Mouse (Mus musculus) hindbrain, embryonic 13.5 days (tissue): Measurements from ENCODE around the gene Spry2. TPM values are rescaled to one million over a fixed set of nuclear protein-coding genes. Genes with fewer than 3 reads are reported as not detected.

Experiments
- ATAC-seq: fragments of 200-750 bp; cut with Nextera tagmentation; 2 replicates; pipeline ENCODE4 v1.8.0; 2017; ENCODE audit warnings: moderate TSS enrichment; ENCODE audit not compliant: low FRiP score
- H3K27ac ChIP-seq: fragments of 300-500 bp; sonication (generic); 2 replicates; pipeline ENCODE4 v1.5.1; 2015; ENCODE audit warnings: inconsistent platforms, mild to moderate bottlenecking, moderate library complexity
- H3K27me3 ChIP-seq: fragments of 300-500 bp; sonication (generic); 2 replicates; pipeline ENCODE4 v1.6.1; 2015; ENCODE audit warnings: mild to moderate bottlenecking, inconsistent platforms
- H3K36me3 ChIP-seq: fragments of 300-500 bp; sonication (generic); 2 replicates; pipeline ENCODE4 v1.6.1; 2015; ENCODE audit warnings: mild to moderate bottlenecking, inconsistent platforms
- H3K4me1 ChIP-seq: fragments of 300-500 bp; sonication (generic); replicated peaks from 2 replicates; pipeline ENCODE4 v1.6.1; 2015; ENCODE audit warnings: inconsistent platforms
- H3K4me2 ChIP-seq: fragments of 300-500 bp; sonication (generic); 2 replicates; pipeline ENCODE4 v1.6.1; 2015; ENCODE audit warnings: inconsistent platforms, mild to moderate bottlenecking, moderate library complexity
- H3K4me3 ChIP-seq: fragments of 300-500 bp; sonication (generic); 2 replicates; pipeline ENCODE4 v1.5.1; 2015; ENCODE audit warnings: mild to moderate bottlenecking, inconsistent platforms
- H3K9ac ChIP-seq: fragments of 300-500 bp; sonication (generic); 2 replicates; pipeline ENCODE4 v1.6.1; 2015; ENCODE audit warnings: mild to moderate bottlenecking, inconsistent platforms
- H3K9me3 ChIP-seq: fragments of 300-500 bp; sonication (generic); 2 replicates; pipeline ENCODE4 v1.6.1; 2016; ENCODE audit warnings: inconsistent platforms
- WGBS: fragments of 180-500 bp; shearing (Covaris S2); methylation state at CpG from one replicate; pipeline ENCODE4 v1.1.7; 2015; 5-methylcytosine and 5-hydroxymethylcytosine counted together
- polyA plus RNA-seq: library from polyadenylated mRNA; unstranded; fragments of >200 nt; fragmentation: Nextera tagmentation; extraction: Ambion mirVana; gene quantifications from 2 replicates; pipeline ENCODE4 v1.2.1, GENCODE M21; 2015

The Spry2 gene
- polyA plus RNA-seq, 1 experiment from 2014 or later, result 42.2 TPM

DNA sequence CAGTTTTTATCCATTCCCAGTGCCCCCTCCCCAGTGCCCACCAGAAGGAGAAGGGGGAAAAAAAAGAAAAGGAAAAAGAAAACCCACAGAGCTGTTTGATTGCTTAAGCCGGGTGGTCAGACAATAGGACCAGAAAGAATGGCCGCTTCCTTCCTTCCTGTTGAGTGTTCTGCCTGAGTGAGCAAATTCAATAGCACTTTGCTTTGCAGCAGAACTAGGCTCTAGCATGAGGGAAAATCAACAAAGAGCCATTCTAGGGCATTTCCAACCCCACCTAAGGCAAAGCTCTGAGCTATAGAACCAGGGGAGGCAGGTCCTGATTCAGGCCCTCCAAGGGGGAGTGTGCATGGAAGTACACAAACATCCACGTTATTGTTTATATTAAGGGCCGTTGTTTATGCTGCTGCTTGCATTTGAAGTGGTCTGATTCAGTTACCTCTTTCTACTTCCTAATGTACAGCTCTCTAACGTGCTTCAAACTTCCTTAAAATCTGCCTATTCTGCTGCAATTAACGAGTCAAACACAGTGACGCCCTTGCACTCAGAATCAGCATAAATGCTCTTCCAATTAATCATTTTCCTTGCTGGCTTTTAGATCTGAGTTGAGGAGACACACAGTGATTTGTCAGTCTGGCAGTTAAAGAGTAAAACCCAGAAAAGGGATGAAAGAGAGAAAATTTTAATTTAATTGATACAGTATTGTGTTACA is 45.1 kb downstream of the Spry2 start:
- Histone ChIP-seq H3K9me3 (no peaks in the 10 kb centered on the region), H3K36me3 (no peaks in the 10 kb centered on the region), H3K9ac (no peak overlapping the region), H3K4me2 (no peak overlapping the region; the same call in 1 of the 2 replicates), H3K27ac (peak overlapping the region; percentile 58), H3K27me3 (peaks cover 5% of the 10 kb centered on the region; the same call in 1 of the 2 replicates), H3K4me3 (no peak overlapping the region), H3K4me1 (peaks cover 9% of the 10 kb centered on the region)
- 6% methylated on average over 7 of the region's 7 CpGs for WGBS
- ATAC-seq, result peak; percentile 85

Other genes starting within 250 kb of the Spry2 start
- not detected in 2 replicates for gene Trim52, start 209.4 kb upstream of the Spry2 start, polyA plus RNA-seq